Mouse (Mus musculus): ENCODE measurements around the gene Sorbs1. TPM values are rescaled to one million over a fixed set of nuclear protein-coding genes. Genes with fewer than 3 reads are reported as not detected.

The Sorbs1 gene
- total RNA-seq, 1 experiment from 2014 or later: 12.4 TPM

DNA sequence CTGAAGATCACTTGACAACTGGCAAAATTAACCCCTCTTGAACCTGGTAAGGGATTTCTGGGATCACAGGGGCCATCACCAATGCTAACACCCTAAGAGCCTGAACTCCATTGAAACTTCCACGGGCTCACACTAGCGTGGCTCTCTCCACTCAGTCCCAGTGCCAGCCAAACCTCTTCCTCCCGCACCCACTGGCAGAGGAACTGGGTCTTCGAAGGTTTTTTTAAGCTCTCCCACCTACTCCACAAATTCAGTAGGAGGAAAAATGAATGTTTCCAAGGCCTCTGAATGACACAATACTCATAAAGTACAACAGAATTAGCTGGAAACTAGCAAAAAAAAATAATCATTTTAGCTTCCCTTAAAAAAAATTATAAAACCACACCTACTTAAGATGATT, 58.3 kb downstream of the Sorbs1 start:
- ATAC-seq (replicated peaks; ENCODE audit: insufficient number of reproducible peaks, low FRiP score, low TSS enrichment, poor library complexity, severe bottlenecking): no peak

GRCm38 (mm10) chr19:40454096-40454495, 59.5 kb downstream of the Sorbs1 start:
- ATAC-seq (replicated peaks; ENCODE audit: insufficient number of reproducible peaks, low FRiP score, low TSS enrichment, poor library complexity, severe bottlenecking): no peak

- no peak for ATAC-seq (replicated peaks; ENCODE audit: insufficient number of reproducible peaks, low FRiP score, low TSS enrichment, poor library complexity, severe bottlenecking)
These were observed 61.4 kb downstream of the Sorbs1 start for GRCm38 (mm10) chr19:40452201-40452600.

DNA sequence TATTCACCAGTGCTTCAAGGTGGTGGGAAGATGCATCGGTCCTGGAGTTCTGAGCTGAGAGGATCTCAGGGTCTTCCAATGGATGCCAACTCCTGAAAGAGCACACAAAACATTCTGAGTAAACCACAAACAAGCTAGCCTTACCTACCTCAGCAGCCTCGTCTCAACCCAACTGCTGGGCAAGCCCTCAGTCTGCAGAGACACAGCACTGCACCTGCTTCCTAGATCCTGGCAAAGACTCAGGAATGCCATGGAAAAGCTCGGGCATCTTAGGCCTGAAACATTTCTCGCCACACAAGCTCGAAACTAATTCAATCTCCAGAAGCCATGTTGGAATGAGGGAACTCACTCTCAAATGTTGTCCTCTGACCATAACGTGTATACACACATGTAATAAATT, 62.3 kb downstream of the Sorbs1 start:
- ATAC-seq (replicated peaks; ENCODE audit: insufficient number of reproducible peaks, low FRiP score, low TSS enrichment, poor library complexity, severe bottlenecking): no peak

DNA sequence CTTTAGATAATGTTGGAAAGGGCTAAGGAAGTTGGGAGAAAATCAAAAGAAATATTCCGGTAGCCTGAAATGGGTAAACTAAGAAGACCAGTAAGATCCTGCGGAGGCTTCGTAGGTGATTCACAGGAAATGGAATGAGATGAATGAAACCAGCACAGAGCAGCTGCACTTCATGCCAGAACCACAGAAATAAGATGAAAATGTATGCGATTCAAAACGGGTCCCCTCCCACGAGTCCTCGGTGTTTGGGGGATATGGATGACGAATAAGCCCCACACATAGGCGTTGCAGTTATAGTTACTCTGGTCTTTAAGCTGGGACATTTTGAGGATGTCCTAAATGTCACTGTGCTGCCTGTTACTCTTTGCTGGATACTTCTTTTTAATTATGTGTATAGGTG, 67.1 kb downstream of the Sorbs1 start:
- ATAC-seq (replicated peaks; ENCODE audit: insufficient number of reproducible peaks, low FRiP score, low TSS enrichment, poor library complexity, severe bottlenecking): no peak

- ATAC-seq (replicated peaks; ENCODE audit: insufficient number of reproducible peaks, low FRiP score, low TSS enrichment, poor library complexity, severe bottlenecking): no peak
These were observed 71.2 kb downstream of the Sorbs1 start for GRCm38 (mm10) chr19:40442377-40442776.

- ATAC-seq (replicated peaks; ENCODE audit: insufficient number of reproducible peaks, low FRiP score, low TSS enrichment, poor library complexity, severe bottlenecking): no peak
These were observed 72.6 kb downstream of the Sorbs1 start for GRCm38 (mm10) chr19:40440951-40441350.

DNA sequence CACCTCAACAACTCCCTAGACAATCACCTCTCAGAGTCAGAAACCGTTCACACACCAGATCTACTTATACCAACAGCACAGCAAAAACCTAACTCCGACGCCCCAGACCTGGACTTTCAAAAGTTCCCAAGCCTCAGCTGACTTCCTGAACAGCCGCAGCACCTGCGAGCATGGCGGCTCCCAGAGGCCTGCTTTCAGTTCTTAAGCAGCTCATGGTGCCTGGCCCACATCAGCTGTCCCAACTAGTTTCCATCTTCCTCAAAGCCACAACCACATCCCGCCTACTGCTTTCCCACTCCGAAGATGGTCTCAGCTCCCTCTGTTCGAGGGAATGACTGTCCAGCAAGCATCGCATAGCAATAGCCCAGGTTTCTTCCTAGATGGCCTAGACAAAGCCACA, 74.7 kb downstream of the Sorbs1 start:
- ATAC-seq (replicated peaks; ENCODE audit: insufficient number of reproducible peaks, low FRiP score, low TSS enrichment, poor library complexity, severe bottlenecking): no peak

DNA sequence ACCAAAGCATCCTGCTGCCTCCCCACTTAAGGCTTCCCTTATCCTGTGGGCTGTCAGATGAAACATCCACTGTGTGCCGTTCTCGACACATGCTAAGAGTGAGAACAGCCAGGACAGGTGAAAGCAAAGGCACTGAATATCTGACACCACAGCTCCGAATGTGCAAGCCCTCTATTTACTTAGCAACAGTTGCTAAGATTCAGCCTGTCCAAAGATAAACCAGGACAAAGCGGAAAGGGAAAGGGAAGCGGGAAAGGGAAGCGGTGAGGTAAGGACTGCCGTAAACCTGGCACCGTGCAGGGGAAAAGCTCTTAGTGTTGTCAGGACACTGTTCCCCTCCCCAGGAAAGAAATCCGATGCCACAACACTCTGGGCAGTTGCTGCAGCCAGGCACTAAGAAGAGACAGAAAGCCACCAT, 75.9 kb downstream of the Sorbs1 start:
- ATAC-seq (replicated peaks; ENCODE audit: insufficient number of reproducible peaks, low FRiP score, low TSS enrichment, poor library complexity, severe bottlenecking): no peak

DNA sequence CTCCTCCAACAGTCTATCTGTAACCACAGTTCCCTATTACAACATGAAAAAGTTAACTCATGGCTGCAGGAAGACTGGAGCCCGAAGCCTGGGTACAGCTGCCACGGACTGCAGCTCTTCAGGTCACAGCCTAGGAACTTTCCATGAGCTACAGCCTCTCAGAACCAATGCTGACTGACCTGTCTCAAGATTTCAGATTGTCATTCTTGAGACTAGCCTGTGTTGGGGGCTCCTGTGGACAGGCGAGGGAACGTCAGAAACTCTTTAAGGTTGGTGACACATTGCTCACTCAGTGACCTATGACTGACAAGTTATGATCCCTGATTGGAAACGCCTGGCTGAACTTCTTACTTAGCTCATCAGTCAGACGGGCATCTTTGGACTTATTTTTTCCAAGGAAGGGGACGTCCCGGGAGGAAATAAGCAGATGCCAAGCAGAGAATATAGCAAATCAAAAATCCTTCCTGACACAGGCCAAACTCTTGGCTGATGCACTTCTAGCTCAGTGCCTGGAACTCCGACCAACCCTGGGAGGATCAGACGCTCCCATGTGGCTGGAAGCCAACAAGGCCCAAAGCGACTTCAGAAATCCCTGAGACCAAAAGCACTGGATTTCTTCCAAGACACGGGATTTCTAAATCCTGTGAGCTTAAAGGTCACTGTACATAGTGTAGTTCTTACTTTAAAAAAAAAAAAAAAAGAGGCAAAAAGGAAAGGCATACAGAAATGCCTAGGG, 76.9 kb downstream of the Sorbs1 start:
- ATAC-seq (replicated peaks; ENCODE audit: insufficient number of reproducible peaks, low FRiP score, low TSS enrichment, poor library complexity, severe bottlenecking): no peak

- ATAC-seq (replicated peaks; ENCODE audit: insufficient number of reproducible peaks, low FRiP score, low TSS enrichment, poor library complexity, severe bottlenecking): no peak
These were observed 77.8 kb downstream of the Sorbs1 start for GRCm38 (mm10) chr19:40435797-40436196.

DNA sequence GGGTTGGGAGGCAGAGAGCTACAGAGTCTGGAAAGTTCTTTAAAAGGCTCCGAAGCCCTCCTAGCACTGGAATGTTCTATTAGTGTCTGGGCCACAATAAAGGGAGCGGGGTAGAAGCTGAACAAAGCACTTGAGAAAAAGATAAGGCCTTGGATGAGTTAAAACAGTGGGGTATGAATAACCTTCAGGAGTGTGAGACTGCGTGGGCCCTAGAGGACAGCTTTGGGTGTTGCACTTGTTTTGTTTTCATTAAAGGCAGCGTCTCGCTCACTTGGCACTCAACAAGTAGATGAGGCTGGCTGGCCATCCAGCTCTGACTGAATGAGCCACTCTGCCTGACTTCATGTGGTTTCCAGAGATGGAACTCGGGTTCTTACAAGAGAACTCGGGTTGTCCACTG, 78.5 kb downstream of the Sorbs1 start:
- no peak for ATAC-seq (replicated peaks; ENCODE audit: insufficient number of reproducible peaks, low FRiP score, low TSS enrichment, poor library complexity, severe bottlenecking)

DNA sequence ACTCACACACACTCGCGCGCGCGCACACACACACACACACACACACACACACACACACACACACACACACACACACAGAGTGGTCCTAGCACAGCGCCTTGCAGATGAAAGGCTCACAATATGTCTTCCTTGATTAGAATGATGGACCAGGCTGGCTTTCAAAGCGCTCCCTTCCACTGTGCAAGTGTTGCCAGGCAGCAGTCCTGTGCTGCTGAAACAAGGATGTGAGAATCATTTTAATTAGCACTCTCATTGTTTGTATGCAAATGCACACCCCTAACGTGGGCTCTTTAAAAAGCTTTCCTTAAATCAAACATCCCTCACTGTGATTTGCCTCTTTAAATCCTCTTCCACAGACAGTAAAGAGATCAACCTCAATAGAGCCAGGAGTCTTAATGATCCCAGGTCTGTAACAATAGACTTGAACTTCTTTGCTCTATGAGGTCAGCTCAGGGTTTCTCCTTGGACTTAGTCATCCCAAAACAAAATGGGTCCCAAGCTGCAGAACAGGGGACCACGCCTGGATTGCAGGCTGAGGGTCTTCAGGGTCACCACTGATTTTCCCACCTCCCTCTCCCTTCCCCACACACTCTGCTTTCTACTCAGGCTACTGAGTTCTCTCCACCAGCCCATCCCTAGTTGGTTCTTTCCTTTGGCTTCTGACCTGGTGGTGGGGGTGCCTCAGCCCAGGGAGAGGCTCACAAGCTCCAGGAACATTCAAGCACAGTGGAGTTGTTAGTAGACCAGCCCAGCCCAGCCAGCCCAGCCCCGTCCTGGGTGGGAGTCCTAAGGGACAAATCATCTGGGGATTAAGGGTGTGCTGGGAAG, 79.3 kb downstream of the Sorbs1 start:
- ATAC-seq (replicated peaks; ENCODE audit: insufficient number of reproducible peaks, low FRiP score, low TSS enrichment, poor library complexity, severe bottlenecking): no peak

DNA sequence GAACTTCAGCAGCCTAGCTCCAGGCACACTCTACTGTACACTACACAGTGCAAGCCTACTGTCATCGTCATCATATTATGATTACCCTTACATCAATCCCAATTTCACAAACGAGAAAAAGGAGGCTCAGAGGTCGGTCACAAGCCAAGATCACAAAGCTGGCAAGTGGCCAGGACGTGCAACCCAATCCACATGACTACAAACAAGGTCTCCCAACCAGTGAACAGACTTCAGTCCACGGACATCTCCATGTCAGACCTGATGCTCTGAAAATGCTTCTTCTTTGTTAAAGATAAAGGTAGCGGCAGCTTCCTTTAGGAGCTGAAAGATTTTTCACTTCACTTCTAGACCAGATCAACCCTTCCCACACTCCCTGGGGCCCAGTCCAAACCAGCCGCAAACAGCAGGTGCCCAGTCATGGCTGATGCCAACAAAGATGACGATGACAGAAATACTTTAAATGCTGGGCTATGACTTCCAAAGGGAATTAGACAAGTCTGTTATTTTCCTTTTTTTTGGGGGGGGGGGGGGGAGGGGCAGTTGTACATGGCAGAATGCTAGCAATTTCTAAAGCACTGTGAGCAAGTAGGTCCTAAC, 80.2 kb downstream of the Sorbs1 start:
- ATAC-seq (replicated peaks; ENCODE audit: insufficient number of reproducible peaks, low FRiP score, low TSS enrichment, poor library complexity, severe bottlenecking): no peak

GRCm38 (mm10) chr19:40431969-40432368, 81.6 kb downstream of the Sorbs1 start:
- ATAC-seq (replicated peaks; ENCODE audit: insufficient number of reproducible peaks, low FRiP score, low TSS enrichment, poor library complexity, severe bottlenecking): no peak

GRCm38 (mm10) chr19:40429572-40429971, 84.0 kb downstream of the Sorbs1 start:
- ATAC-seq (replicated peaks; ENCODE audit: insufficient number of reproducible peaks, low FRiP score, low TSS enrichment, poor library complexity, severe bottlenecking): no peak

GRCm38 (mm10) chr19:40429169-40429568, 84.4 kb downstream of the Sorbs1 start:
- ATAC-seq (replicated peaks; ENCODE audit: insufficient number of reproducible peaks, low FRiP score, low TSS enrichment, poor library complexity, severe bottlenecking): no peak

- ATAC-seq (replicated peaks; ENCODE audit: insufficient number of reproducible peaks, low FRiP score, low TSS enrichment, poor library complexity, severe bottlenecking): no peak
These were observed 87.2 kb downstream of the Sorbs1 start for GRCm38 (mm10) chr19:40426103-40426960.

DNA sequence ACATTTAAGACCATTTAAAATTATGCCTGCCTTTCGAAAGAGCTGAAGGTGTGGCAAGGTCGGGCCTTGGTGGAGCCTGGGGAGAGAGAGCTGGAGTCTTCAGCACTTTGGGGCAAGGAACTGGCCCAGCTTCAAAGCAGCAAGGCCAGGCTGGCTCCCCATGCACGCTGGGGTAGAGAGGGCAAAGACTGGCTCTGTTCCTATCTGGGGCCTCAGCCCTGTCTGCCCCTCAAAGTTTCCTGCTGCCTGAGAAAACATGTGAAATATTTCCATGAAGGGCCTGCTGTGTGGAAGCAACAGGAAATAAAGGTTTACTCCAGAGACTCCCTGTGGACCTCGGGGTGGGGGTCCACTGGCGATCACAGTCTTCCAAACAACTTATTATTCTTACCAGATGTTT, 88.3 kb downstream of the Sorbs1 start:
- ATAC-seq (replicated peaks; ENCODE audit: insufficient number of reproducible peaks, low FRiP score, low TSS enrichment, poor library complexity, severe bottlenecking): no peak

Measured in monocyte, adult 5-6 weeks (primary cell).